Mouse (Mus musculus) right cerebral cortex, postnatal 4 days (tissue): ENCODE results near the gene Poldip2.
A peak's percentile ranks its signal among the peaks of the same experiment; 100 is the strongest.

Experiments used
- DNase-seq: peaks from one replicate; pipeline ENCODE4 v3.0.0-alpha.2; 2022

Poldip2 gene

GRCm38 (mm10) chr11:78512025-78512957 lies at the start of gene Poldip2, which contains the start of gene Tmem199:
TSS of gene Poldip2 (plus strand) at chr11:78512193.
TSS of gene Tmem199 (minus strand) at chr11:78512172.
- DNase-seq: peak; percentile 86

GRCm38 (mm10) chr11:78462669-78463068 lies 49.3 kb upstream of the Poldip2 start:
- DNase-seq: no peak

- no peak for DNase-seq
Observed at GRCm38 (mm10) chr11:78463286-78464036, 48.5 kb upstream of the Poldip2 start.

GRCm38 (mm10) chr11:78465116-78465515 lies 46.9 kb upstream of the Poldip2 start:
- no peak for DNase-seq

- DNase-seq: peak; percentile 81
Observed at GRCm38 (mm10) chr11:78465568-78466180, 46.3 kb upstream of the Poldip2 start, which contains the start of gene Slc46a1. TSS of gene Slc46a1 (plus strand) at chr11:78465697.

- DNase-seq: no peak
Observed at GRCm38 (mm10) chr11:78466242-78466912, 45.6 kb upstream of the Poldip2 start.

- no peak for DNase-seq
Observed at GRCm38 (mm10) chr11:78467515-78467914, 44.5 kb upstream of the Poldip2 start.

GRCm38 (mm10) chr11:78467932-78468331 lies 44.1 kb upstream of the Poldip2 start:
- no peak for DNase-seq

- DNase-seq: no peak
Observed at GRCm38 (mm10) chr11:78471326-78472103, 40.5 kb upstream of the Poldip2 start.

GRCm38 (mm10) chr11:78475289-78475688 lies 36.7 kb upstream of the Poldip2 start:
- DNase-seq: no peak

- no peak for DNase-seq
Observed at GRCm38 (mm10) chr11:78483639-78484038, 28.4 kb upstream of the Poldip2 start.

- peak; percentile 84 for DNase-seq
Observed at GRCm38 (mm10) chr11:78488168-78488567, 23.8 kb upstream of the Poldip2 start.

- peak; percentile 64 for DNase-seq
Observed at GRCm38 (mm10) chr11:78490781-78491241, 21.2 kb upstream of the Poldip2 start.

GRCm38 (mm10) chr11:78495904-78496303 lies 16.1 kb upstream of the Poldip2 start:
- no peak for DNase-seq

- DNase-seq: peak; percentile 52
Observed at GRCm38 (mm10) chr11:78497071-78497541, 14.9 kb upstream of the Poldip2 start.

- DNase-seq: peak; percentile 94
Observed at GRCm38 (mm10) chr11:78497544-78498522, 14.2 kb upstream of the Poldip2 start, which contains the start of gene Sarm1. TSS of gene Sarm1 (minus strand) at chr11:78497754.

GRCm38 (mm10) chr11:78499004-78499403 lies 13.0 kb upstream of the Poldip2 start, which contains the start of gene Vtn:
TSS of gene Vtn (plus strand) at chr11:78499091.
- DNase-seq: no peak

- no peak for DNase-seq
Observed at GRCm38 (mm10) chr11:78499543-78499942, 12.4 kb upstream of the Poldip2 start.

GRCm38 (mm10) chr11:78500623-78501202 lies 11.3 kb upstream of the Poldip2 start:
- no peak for DNase-seq

GRCm38 (mm10) chr11:78501529-78501928 lies 10.5 kb upstream of the Poldip2 start:
- no peak for DNase-seq
